In the genomic region with DNA sequence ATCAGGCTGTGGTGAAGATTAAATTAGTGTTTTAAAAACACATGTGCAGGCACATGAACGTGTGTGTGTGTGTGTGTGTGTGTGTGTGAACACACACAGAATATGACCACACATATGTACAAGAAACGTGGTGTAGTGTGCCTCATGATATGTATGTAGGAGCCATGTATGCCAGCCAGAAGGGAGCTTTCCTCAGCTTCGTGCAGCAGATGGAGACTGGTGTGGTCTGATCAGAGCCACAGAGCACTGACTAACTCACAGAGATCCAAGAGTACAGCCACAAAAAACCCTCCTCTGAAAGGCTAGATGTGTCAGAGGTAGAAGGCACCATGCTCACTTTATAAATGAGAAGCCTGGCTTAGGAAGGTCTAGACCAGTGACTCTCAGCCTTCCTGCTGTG, we compare ENCODE assay signal across 1 mouse cellular context.
TF ChIP-seq lines count a peak whose summit lies in the region.

No protein-coding gene starts in this region.

TF ChIP-seq in MEL, 35 proteins besides CTCF, POLR2A, EP300 and RAD21 (continued from another document):
- TF ChIP-seq KAT2A (conservative IDR thresholded peaks at IDR 0.05; ENCODE audit: low read depth, low read length) (no peak), GABPA (IDR thresholded peaks at IDR 0.05; ENCODE audit: low read depth, low read length) (no peak), HCFC1 (IDR thresholded peaks at IDR 0.05; ENCODE audit: low read depth, low read length) (no peak)
